20 mouse cellular contexts compared by ENCODE assay signal in the genomic region with DNA sequence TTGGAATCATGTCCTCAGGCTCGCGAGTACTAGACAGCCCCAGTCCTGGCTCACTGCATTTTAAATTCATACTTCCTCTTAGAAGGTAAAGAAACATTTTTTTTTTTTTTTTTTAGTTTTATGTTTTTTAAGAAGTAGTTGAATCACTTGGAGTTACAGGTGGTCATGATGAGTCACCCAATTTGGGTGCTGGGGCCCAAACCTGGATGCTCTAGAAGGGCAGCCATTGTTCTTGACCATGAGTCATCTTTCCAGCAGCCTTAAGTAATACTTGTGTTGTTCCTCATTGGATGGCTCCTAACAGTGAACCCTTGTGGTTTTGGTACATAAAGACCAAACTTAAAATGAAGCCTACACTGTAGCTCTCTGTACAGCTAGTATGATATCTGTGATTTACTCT. TPM values are rescaled to one million over a fixed set of nuclear protein-coding genes. Genes with fewer than 3 reads are reported as not detected.
DNase-seq lines count a peak whose midpoint lies in the region; TF ChIP-seq lines count a peak whose summit lies in the region.
"Had no signal": no experiment of that assay in that cellular context is flagged by ENCODE, and none has a peak within 500 bp of the region (broad histone marks: within the 10 kb centered on the region; RNA-seq: fewer than 3 reads in every experiment).

No protein-coding gene starts in this region.

- 0 out of 2 replicates have a peak overlapping the region, but pooled peaks have one; percentile 8 for H3K27ac ChIP-seq in embryonic fibroblast, embryonic 13.5 days (ENCODE audit: insufficient read depth, low read length)
- H3K27ac ChIP-seq: embryonic facial prominence, embryonic 12.5 days; embryonic facial prominence, embryonic 15.5 days; forebrain, embryonic 10.5 days; forebrain, embryonic 13.5 days; hindbrain, embryonic 12.5 days; hindbrain, embryonic 15.5 days had no signal

- DNase-seq in 3134 (ENCODE audit: extremely low read depth, insufficient read length, low spot score) (peak; percentile 34), 3T3-L1 (ENCODE audit: low read depth, low spot score) (peak; percentile 78), NIH3T3 (ENCODE audit: low read depth) (peak; percentile 64)
- no peak for DNase-seq in adrenal gland, adult 2 months
- DNase-seq in cerebellum, postnatal 25 days: no peak
- no peak for DNase-seq in layer of hippocampus, adult 9-11 months
- no peak for DNase-seq in kidney, adult 11 months
- DNase-seq: adrenal gland, postnatal 14 days; cerebellum, adult 18-20 months; cerebellum, adult 9-10 months; cerebellum, postnatal 14 days; gastrocnemius, postnatal 14 days had no signal

- H3K4me3 ChIP-seq in embryonic fibroblast, embryonic 13.5 days (ENCODE audit: insufficient read depth, low read length): no peak overlapping the region
- H3K4me3 ChIP-seq: embryonic facial prominence, embryonic 12.5 days; embryonic facial prominence, embryonic 15.5 days; erythroblast, embryonic 14.5 days; forebrain, embryonic 10.5 days; forebrain, embryonic 13.5 days; hindbrain, embryonic 12.5 days; hindbrain, embryonic 15.5 days had no signal

- H3K4me1 ChIP-seq in embryonic fibroblast, embryonic 13.5 days (ENCODE audit: control insufficient read depth, insufficient read depth, low read length): no peaks in the 10 kb centered on the region
- H3K4me1 ChIP-seq: embryonic facial prominence, embryonic 12.5 days; embryonic facial prominence, embryonic 15.5 days; forebrain, embryonic 10.5 days; forebrain, embryonic 13.5 days; hindbrain, embryonic 12.5 days; hindbrain, embryonic 15.5 days had no signal

- TF ChIP-seq POLR2A in embryonic fibroblast, embryonic 13.5 days (IDR thresholded peaks at IDR 0.05; ENCODE audit: low read depth, low read length): no peak

- no peak for TF ChIP-seq CTCF in embryonic fibroblast, embryonic 13.5 days (IDR thresholded peaks at IDR 0.05; ENCODE audit: borderline replicate concordance, insufficient read depth, low read length)

RNA-seq across cellular contexts. Expression of a gene that starts 41.1 kb away (rescaled TPM):
- 56.2 and 63.2 TPM in 2 replicates for polyA plus RNA-seq in embryonic fibroblast, embryonic 13.5 days (2011; ENCODE audit: insufficient read length, low read depth, missing spikeins)
- total RNA-seq in adrenal gland, adult 2 months (2021): 10 to 100 TPM; 43.0 to 48.3 TPM
- polyA plus RNA-seq in adrenal gland, adult 2 months (2012; rRNA removed): 1.1 and 1.5 TPM in 2 replicates

RNA-seq across cellular contexts. Expression of a gene that starts 41.2 kb away (rescaled TPM):
- 89.5 and 141 TPM in 2 replicates for polyA plus RNA-seq in embryonic fibroblast, embryonic 13.5 days (2011; ENCODE audit: insufficient read length, low read depth, missing spikeins)
- total RNA-seq in adrenal gland, adult 2 months (2021): 10 to 100 TPM; 67.1 to 84.1 TPM
- polyA plus RNA-seq in adrenal gland, adult 2 months (2012; rRNA removed): 2.3 and 2.8 TPM in 2 replicates

Comparison
In these comparisons a context has a peak if more than half of its experiments do, and no peak if none do; other contexts are left out.
1. DNase-seq: peak in 3134 (single experiment), 3T3-L1 (single experiment) and NIH3T3 (single experiment); none in adrenal gland, adult 2 months (single experiment), cerebellum, postnatal 25 days (0 of 2), layer of hippocampus, adult 9-11 months (single experiment) and kidney, adult 11 months (single experiment).
2. RNA of a gene that starts 41.1 kb away (polyA plus RNA-seq): 56.2 to 63.2 TPM in embryonic fibroblast, embryonic 13.5 days; 1.1 to 1.5 TPM in adrenal gland, adult 2 months; every median in the first group is over 10 times any median in the second.
3. RNA of a gene that starts 41.2 kb away (polyA plus RNA-seq): 89.5 to 141 TPM in embryonic fibroblast, embryonic 13.5 days; 2.3 to 2.8 TPM in adrenal gland, adult 2 months; every median in the first group is over 10 times any median in the second.